Mouse (Mus musculus) C2C12 (cell line): ENCODE measurements around the gene Gm20605. TPM values are rescaled to one million over a fixed set of nuclear protein-coding genes. Genes with fewer than 3 reads are reported as not detected.

Source experiments
- H3K27me3 ChIP-seq: one replicate; pipeline ENCODE4 v1.6.1; 2011; ENCODE audit not compliant: control insufficient read depth, insufficient read depth, insufficient read length
- H3K36me3 ChIP-seq: one replicate; pipeline ENCODE4 v1.6.1; 2011; ENCODE audit not compliant: control insufficient read depth, insufficient read depth
- H3K4me3 ChIP-seq: one replicate; pipeline ENCODE4 v1.5.1; 2011; ENCODE audit warnings: mild to moderate bottlenecking, control low read depth; ENCODE audit not compliant: poor library complexity, insufficient read depth, severe bottlenecking
- H3K79me2 ChIP-seq: one replicate; pipeline ENCODE4 v1.6.1; 2011; ENCODE audit not compliant: control insufficient read depth, insufficient read depth
- H3K79me3 ChIP-seq: one replicate; pipeline ENCODE4 v1.6.1; 2011; ENCODE audit warnings: low read depth, control low read depth
- H3ac ChIP-seq: one replicate; pipeline ENCODE3; 2011; ENCODE audit warnings: low read depth; ENCODE audit not compliant: control insufficient read depth, insufficient read length
- CEBPB ChIP-seq: IDR thresholded peaks from one replicate; pipeline ENCODE4 v1.6.1; 2011; ENCODE audit warnings: low read depth, mild to moderate bottlenecking, control low read depth, moderate library complexity
- CTCF ChIP-seq: IDR thresholded peaks from one replicate; pipeline ENCODE4 v1.5.1; 2011; ENCODE audit not compliant: control insufficient read depth, insufficient read depth, insufficient read length
- FOSL1 ChIP-seq: IDR thresholded peaks from one replicate; pipeline ENCODE4 v1.8.0; 2011; ENCODE audit warnings: mild to moderate bottlenecking, low read length; ENCODE audit not compliant: poor library complexity, insufficient read depth, severe bottlenecking
- MAX ChIP-seq: IDR thresholded peaks from one replicate; pipeline ENCODE4 v1.6.1; 2011; ENCODE audit warnings: mild to moderate bottlenecking, control low read depth
- MYOD1 ChIP-seq: IDR thresholded peaks from one replicate; pipeline ENCODE4 v1.6.1; 2011; ENCODE audit warnings: low read depth; ENCODE audit not compliant: control insufficient read depth, insufficient read length
- MYOG ChIP-seq: IDR thresholded peaks from one replicate; pipeline ENCODE4 v1.6.1; 2011; ENCODE audit not compliant: control insufficient read depth, insufficient read length; ENCODE audit errors: extremely low read depth
- USF1 ChIP-seq: IDR thresholded peaks from one replicate; pipeline ENCODE4 v1.6.1; 2011; ENCODE audit warnings: low read depth, mild to moderate bottlenecking, control low read depth, moderate library complexity
- polyA plus RNA-seq: library from polyadenylated mRNA; unstranded; fragments of >200 nt; fragmentation: generic; extraction: Trizol; gene quantifications from one replicate; pipeline ENCODE4 v1.2.1, GENCODE M21; 2012; ENCODE audit warnings: missing spikeins

The Gm20605 gene
- polyA plus RNA-seq, 1 experiment, result 5.0 TPM

- Histone ChIP-seq H3ac (peak overlapping the region; percentile 58), H3K79me3 (peaks cover 37% of the 10 kb centered on the region), H3K79me2 (peaks cover 51% of the 10 kb centered on the region), H3K27me3 (no peaks in the 10 kb centered on the region), H3K36me3 (peaks cover 30% of the 10 kb centered on the region), H3K4me3 (peak overlapping the region; percentile 29)
- TF ChIP-seq MYOD1 (peak; percentile 65), CEBPB (no peak)
Observed at GRCm38 (mm10) chr5:137630602-137631001, 1.6 kb downstream of the Gm20605 start.

- Histone ChIP-seq H3K79me3 (peaks cover 37% of the 10 kb centered on the region), H3K79me2 (peaks cover 51% of the 10 kb centered on the region), H3K27me3 (no peaks in the 10 kb centered on the region), H3ac (peak overlapping the region; percentile 58), H3K36me3 (peaks cover 36% of the 10 kb centered on the region), H3K4me3 (peak overlapping the region; percentile 29)
- no peak for TF ChIP-seq MYOD1
- no peak for TF ChIP-seq CEBPB
- no peak for TF ChIP-seq MAX
- TF ChIP-seq CTCF, result no peak
- TF ChIP-seq FOSL1, result no peak
- TF ChIP-seq MYOG, result no peak
- no peak for TF ChIP-seq USF1
Observed at GRCm38 (mm10) chr5:137631171-137631570, 2.2 kb downstream of the Gm20605 start.

DNA sequence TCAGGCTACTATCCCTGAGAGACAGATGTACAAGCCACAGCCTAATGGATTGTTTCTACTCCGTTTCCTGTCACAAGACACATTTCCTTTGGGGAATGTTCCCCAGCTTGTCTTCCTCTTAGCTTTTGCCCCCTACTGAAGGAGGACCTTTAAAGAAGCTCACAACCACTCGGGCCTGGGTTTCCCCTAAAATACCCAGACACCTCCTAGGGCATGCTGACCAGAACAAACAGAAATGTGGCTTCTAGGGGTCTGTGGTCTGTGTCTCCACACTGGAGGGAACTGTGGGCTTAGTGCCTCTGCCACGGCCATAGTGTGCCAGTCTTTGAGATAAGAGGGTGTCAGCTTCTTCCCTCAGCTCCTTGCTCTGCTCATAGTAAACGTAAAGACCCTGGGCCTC lies 2.6 kb downstream of the Gm20605 start:
- Histone ChIP-seq H3K79me2 (peaks cover 51% of the 10 kb centered on the region), H3K4me3 (no peak overlapping the region), H3K79me3 (peaks cover 37% of the 10 kb centered on the region), H3K36me3 (peaks cover 37% of the 10 kb centered on the region), H3K27me3 (no peaks in the 10 kb centered on the region), H3ac (peak overlapping the region; percentile 58)
- no peak for TF ChIP-seq MAX
- no peak for TF ChIP-seq FOSL1
- no peak for TF ChIP-seq CEBPB
- no peak for TF ChIP-seq MYOG
- no peak for TF ChIP-seq USF1
- TF ChIP-seq CTCF, result no peak
- TF ChIP-seq MYOD1, result no peak

- peaks cover 51% of the 10 kb centered on the region for H3K79me2 ChIP-seq
- no peak overlapping the region for H3K4me3 ChIP-seq
- H3K36me3 ChIP-seq, result peaks cover 54% of the 10 kb centered on the region
- peaks cover 37% of the 10 kb centered on the region for H3K79me3 ChIP-seq
- H3K27me3 ChIP-seq, result no peaks in the 10 kb centered on the region
- TF ChIP-seq USF1, result no peak
- TF ChIP-seq MYOG, result no peak
- no peak for TF ChIP-seq MYOD1
- no peak for TF ChIP-seq CEBPB
- TF ChIP-seq FOSL1, result no peak
- TF ChIP-seq CTCF, result no peak
- TF ChIP-seq MAX, result no peak
- no peak overlapping the region for H3ac ChIP-seq
Observed at GRCm38 (mm10) chr5:137633397-137634084, 4.6 kb downstream of the Gm20605 start.

DNA sequence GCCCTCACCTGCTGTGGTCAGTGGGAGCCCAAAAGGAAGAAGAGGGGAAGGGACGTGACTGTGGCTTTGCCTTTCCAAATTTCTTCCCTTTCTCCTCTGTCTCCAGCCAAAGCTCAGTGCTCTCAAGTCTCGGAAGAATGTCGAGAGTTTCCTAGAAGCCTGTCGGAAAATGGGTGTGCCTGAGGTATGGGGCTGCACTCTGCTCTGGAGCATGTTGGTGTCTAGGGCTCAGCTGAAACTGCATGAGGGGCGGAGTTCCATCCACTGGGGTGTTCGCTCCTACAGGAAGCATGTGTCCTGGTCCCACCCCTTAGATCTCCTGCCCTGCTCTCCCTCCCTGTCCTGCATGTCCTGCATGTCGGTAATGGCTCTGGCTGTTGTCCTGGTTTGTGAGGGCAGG lies 10.5 kb downstream of the Gm20605 start:
- Histone ChIP-seq H3ac (no peak overlapping the region), H3K27me3 (no peaks in the 10 kb centered on the region), H3K79me2 (no peaks in the 10 kb centered on the region), H3K4me3 (no peak overlapping the region), H3K36me3 (peaks cover 69% of the 10 kb centered on the region), H3K79me3 (no peaks in the 10 kb centered on the region)
- no peak for TF ChIP-seq MYOD1
- no peak for TF ChIP-seq USF1
- TF ChIP-seq FOSL1, result no peak
- TF ChIP-seq CEBPB, result no peak
- TF ChIP-seq MYOG, result no peak
- no peak for TF ChIP-seq CTCF

- H3K79me2 ChIP-seq, result no peaks in the 10 kb centered on the region
- H3K36me3 ChIP-seq, result peaks cover 55% of the 10 kb centered on the region
- no peaks in the 10 kb centered on the region for H3K27me3 ChIP-seq
- H3K79me3 ChIP-seq, result no peaks in the 10 kb centered on the region
- TF ChIP-seq CTCF (peak; percentile 60), USF1 (no peak)
- no peak within 1 kb of the TSS for H3K4me3 ChIP-seq
- no peak within 1 kb of the TSS for H3ac ChIP-seq
Observed at GRCm38 (mm10) chr5:137641054-137641453, 12.1 kb downstream of the Gm20605 start, which contains the start of gene Sap25. Sap25 (plus strand) TSS chr5:137641334.
